Mouse (Mus musculus): Measurements from ENCODE around the gene Cmc4.

The Cmc4 gene

GRCm38 (mm10) chrX:75415936-75416785 is at the start of gene Cmc4, which contains the start of the genes Mtcp1 and Brcc3:
Cmc4 (minus strand) TSS chrX:75416584.
Mtcp1 (minus strand) TSS chrX:75416588.
Brcc3 (plus strand) TSS chrX:75416628.
- peak; percentile 66 for DNase-seq (ENCODE audit: low read depth, low spot score)

GRCm38 (mm10) chrX:75454597-75454996 is 38.2 kb upstream of the Cmc4 start:
- DNase-seq (ENCODE audit: low read depth, low spot score) = no peak

DNA sequence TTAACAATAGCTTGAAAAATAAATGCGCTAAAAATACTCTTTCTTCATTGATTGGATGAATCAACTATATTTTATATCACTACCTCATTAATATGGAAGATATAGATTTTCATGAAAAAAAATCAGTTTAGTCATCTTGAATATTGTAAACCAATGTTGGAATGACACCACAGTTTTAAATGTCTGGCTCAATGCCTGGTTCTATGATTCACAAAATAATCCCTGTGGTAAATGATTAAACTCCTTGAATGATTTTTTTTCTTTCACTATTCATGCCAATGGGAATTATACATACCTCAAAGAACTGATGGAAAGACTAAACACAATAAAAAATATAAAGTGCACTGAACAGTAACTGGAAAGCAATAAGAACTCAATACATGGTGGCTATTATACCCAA is 6.7 kb downstream of the Cmc4 start:
- no peak for DNase-seq (ENCODE audit: low read depth, low spot score)

DNA sequence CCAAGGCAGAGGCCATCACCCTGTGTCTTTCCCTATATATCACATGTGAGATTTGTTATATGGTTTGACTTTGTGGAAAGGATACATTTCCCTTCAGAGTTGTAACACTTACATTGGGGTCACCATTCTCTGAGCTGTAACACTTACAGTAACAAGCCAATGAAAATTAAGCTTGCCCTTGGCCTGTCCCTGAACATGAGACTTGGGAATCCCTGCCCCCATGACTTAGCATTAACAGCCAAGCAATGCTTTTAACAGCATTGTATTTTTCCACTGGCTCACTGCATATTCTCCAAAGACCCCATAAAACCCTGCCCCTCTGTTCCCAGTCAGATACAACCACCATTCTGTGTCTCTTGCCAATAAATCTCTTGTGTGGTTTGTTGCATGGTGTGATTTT is 13.0 kb downstream of the Cmc4 start:
- DNase-seq (ENCODE audit: low read depth, low spot score) = no peak

- DNase-seq (ENCODE audit: low read depth, low spot score) = no peak
Measured at GRCm38 (mm10) chrX:75402668-75403067, 13.7 kb downstream of the Cmc4 start.

DNA sequence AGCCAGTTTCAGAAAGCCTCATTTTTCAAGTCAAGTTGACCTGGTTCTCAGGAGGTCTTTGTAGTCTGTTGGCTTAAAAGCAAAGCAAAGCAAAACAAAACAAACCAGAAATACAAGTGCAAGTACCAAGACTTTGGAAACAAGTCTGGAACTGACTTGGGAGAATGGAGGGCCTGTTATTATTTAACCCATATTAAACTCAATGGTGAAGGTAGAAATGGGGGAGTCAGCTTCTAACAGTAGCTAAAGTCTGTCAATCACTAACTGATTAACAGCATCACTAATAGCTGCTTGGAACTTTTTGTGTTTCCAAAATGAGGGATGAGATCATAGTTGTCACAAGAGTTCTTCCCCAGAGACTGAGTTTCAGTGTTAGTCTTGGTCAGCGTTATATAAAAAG is 16.9 kb downstream of the Cmc4 start:
- no peak for DNase-seq (ENCODE audit: low read depth, low spot score)

DNA sequence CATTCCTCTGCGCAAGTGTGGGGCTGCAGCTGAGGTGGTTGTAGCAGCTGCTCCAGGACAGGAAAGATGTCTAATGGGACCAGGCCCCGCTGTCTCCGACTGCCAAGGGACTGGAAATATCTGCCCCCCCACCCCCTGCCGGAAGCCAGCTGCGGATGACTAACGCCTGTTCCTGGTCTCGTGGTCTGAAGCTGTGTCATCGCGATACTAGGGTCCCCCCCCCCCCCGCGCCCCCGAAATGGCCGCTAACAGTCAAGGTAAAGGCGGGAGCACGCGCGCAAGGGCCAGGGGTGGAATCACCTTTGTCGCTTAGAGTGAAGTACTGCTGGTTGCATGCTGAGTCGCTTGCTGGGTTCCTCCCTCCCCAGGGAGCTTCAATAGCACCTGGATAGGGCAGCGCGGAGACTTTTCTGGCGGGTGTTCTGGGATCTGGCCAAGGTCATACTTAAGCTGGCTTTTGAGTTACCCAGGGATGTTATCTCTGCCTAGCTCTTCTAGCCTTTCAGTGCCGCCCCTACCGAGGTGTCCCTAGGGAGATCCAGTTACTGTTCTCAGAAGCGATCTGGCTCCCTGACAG is 34.1 kb downstream of the Cmc4 start, which contains the start of the genes Fundc2 and F8:
Fundc2 (plus strand) TSS at position 205 of the 577 bp plus-strand sequence.
F8 (minus strand) TSS at position 421 of the 577 bp plus-strand sequence.
- DNase-seq (ENCODE audit: low read depth, low spot score) = peak; percentile 65

GRCm38 (mm10) chrX:75381699-75382098 is 34.7 kb downstream of the Cmc4 start:
- no peak for DNase-seq (ENCODE audit: low read depth, low spot score)

DNA sequence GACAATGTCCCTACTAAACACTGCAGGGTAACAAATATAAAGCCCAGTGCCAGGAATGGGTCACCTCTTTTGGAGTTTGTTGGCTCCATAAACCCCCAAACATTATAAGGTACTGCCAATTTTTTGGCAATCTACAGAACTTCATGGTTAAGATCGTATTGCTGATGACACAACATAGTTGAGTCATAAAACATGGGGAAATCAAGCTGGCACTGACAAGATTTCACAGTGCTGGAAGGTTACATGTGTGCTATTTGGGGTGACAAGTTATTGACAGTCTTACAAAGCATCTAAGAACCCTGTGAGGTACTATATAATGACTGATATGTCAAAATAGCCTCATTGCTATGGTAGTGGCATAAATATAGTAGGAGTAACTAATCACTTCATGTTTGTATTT is 35.2 kb downstream of the Cmc4 start:
- no peak for DNase-seq (ENCODE audit: low read depth, low spot score)

DNA sequence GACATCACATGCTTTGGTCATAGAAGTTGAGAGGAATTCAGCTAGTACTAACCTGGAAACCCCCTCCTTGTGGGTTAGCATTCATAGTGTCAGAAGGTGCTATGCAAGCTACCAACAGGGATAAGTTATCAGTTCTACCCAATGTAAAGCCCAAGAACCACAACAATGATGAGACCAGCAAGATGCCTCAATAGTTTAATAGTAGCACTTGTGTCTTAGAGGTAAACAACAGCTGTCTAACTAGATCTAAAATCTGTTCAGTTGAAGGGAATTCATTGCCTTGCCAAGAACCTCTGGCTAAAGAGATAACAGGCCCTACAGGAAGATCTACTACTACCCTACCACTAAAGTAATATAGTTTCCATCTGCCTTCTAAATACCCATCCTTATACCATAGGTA is 39.6 kb downstream of the Cmc4 start:
- DNase-seq (ENCODE audit: low read depth, low spot score) = no peak

GRCm38 (mm10) chrX:75372666-75373425 is 43.5 kb downstream of the Cmc4 start:
- no peak for DNase-seq (ENCODE audit: low read depth, low spot score)

- DNase-seq (ENCODE audit: low read depth, low spot score) = no peak
Measured at GRCm38 (mm10) chrX:75370197-75370596, 46.2 kb downstream of the Cmc4 start.

Data from retina, adult 2 months (tissue).